Mouse (Mus musculus): ENCODE measurements around the gene Camta2.

Gene Camta2

GRCm38 (mm10) chr11:70648512-70648911 lies 39.4 kb downstream of the Camta2 start:
- peak; percentile 76 for DNase-seq (ENCODE audit: low read depth, low spot score)

- DNase-seq (ENCODE audit: low read depth, low spot score) = no peak
Observed at GRCm38 (mm10) chr11:70647716-70648420, 40.0 kb downstream of the Camta2 start.

- DNase-seq (ENCODE audit: low read depth, low spot score) = peak; percentile 100
Observed at GRCm38 (mm10) chr11:70646691-70647650, 40.9 kb downstream of the Camta2 start, which contains the start of the genes Rnf167 and Slc25a11. Rnf167 (plus strand) TSS chr11:70647235. Slc25a11 (minus strand) TSS chr11:70647479.

- DNase-seq (ENCODE audit: low read depth, low spot score) = no peak
Observed at GRCm38 (mm10) chr11:70646259-70646555, 41.7 kb downstream of the Camta2 start.

GRCm38 (mm10) chr11:70645461-70646258 lies 42.2 kb downstream of the Camta2 start:
- no peak for DNase-seq (ENCODE audit: low read depth, low spot score)

- DNase-seq (ENCODE audit: low read depth, low spot score) = no peak
Observed at GRCm38 (mm10) chr11:70644564-70645103, 43.3 kb downstream of the Camta2 start.

- DNase-seq (ENCODE audit: low read depth, low spot score) = no peak
Observed at GRCm38 (mm10) chr11:70643051-70643450, 44.9 kb downstream of the Camta2 start.

GRCm38 (mm10) chr11:70641241-70641640 lies 46.7 kb downstream of the Camta2 start:
- no peak for DNase-seq (ENCODE audit: low read depth, low spot score)

- no peak for DNase-seq (ENCODE audit: low read depth, low spot score)
Observed at GRCm38 (mm10) chr11:70639976-70640375, 47.9 kb downstream of the Camta2 start.

GRCm38 (mm10) chr11:70638714-70639278 lies 49.1 kb downstream of the Camta2 start, which contains the start of gene Gp1ba:
Gp1ba (plus strand) TSS chr11:70639122.
- no peak for DNase-seq (ENCODE audit: low read depth, low spot score)

- DNase-seq (ENCODE audit: low read depth, low spot score) = no peak
Observed at GRCm38 (mm10) chr11:70638293-70638692, 49.6 kb downstream of the Camta2 start.

- no peak for DNase-seq (ENCODE audit: low read depth, low spot score)
Observed at GRCm38 (mm10) chr11:70637764-70638163, 50.1 kb downstream of the Camta2 start.

GRCm38 (mm10) chr11:70635601-70636000 lies 52.3 kb downstream of the Camta2 start:
- DNase-seq (ENCODE audit: low read depth, low spot score) = no peak

- no peak for DNase-seq (ENCODE audit: low read depth, low spot score)
Observed at GRCm38 (mm10) chr11:70630129-70630528, 57.8 kb downstream of the Camta2 start.

GRCm38 (mm10) chr11:70629557-70629956 lies 58.3 kb downstream of the Camta2 start:
- peak; percentile 72 for DNase-seq (ENCODE audit: low read depth, low spot score)

GRCm38 (mm10) chr11:70628431-70628830 lies 59.5 kb downstream of the Camta2 start:
- DNase-seq (ENCODE audit: low read depth, low spot score) = no peak

GRCm38 (mm10) chr11:70626877-70627276 lies 61.0 kb downstream of the Camta2 start:
- no peak for DNase-seq (ENCODE audit: low read depth, low spot score)

- peak; percentile 77 for DNase-seq (ENCODE audit: low read depth, low spot score)
Observed at GRCm38 (mm10) chr11:70625473-70625872, 62.4 kb downstream of the Camta2 start.

- peak; percentile 34 for DNase-seq (ENCODE audit: low read depth, low spot score)
Observed at GRCm38 (mm10) chr11:70623053-70623742, 64.7 kb downstream of the Camta2 start.

Data from A20 (cell line).